Mouse (Mus musculus): ENCODE measurements around the gene Rrp9. TPM values are rescaled to one million over a fixed set of nuclear protein-coding genes. Genes with fewer than 3 reads are reported as not detected.

The Rrp9 gene
- polyA plus RNA-seq, 1 experiment from 2014 or later, result 56.2 TPM

- WGBS, result 90% methylated on average over 11 of the region's 11 CpGs
Observed at GRCm38 (mm10) chr9:106534975-106535374, 59.2 kb downstream of the Rrp9 start.

More at GRCm38 (mm10) chr9:106534975-106535374, 59.2 kb downstream of the Rrp9 start:
- Histone ChIP-seq H3K9me3 (ENCODE audit: low read length) (no peaks in the 10 kb centered on the region), H3K27ac (ENCODE audit: low read length) (no peak overlapping the region), H3K4me2 (replicated peaks; ENCODE audit: low read depth, low read length) (no peak overlapping the region), H3K9ac (replicated peaks; ENCODE audit: low read length) (no peak overlapping the region), H3K4me3 (ENCODE audit: low read length) (no peak overlapping the region), H3K36me3 (ENCODE audit: insufficient read depth, low read length) (no peaks in the 10 kb centered on the region), H3K4me1 (ENCODE audit: insufficient read depth, low read length) (no peaks in the 10 kb centered on the region), H3K27me3 (ENCODE audit: insufficient read depth, low read length) (no peaks in the 10 kb centered on the region)
- ATAC-seq (ENCODE audit: low FRiP score, low TSS enrichment), result no peak

Other genes starting within 250 kb of the Rrp9 start
- gene Alas1, start 227.3 kb upstream of the Rrp9 start, polyA plus RNA-seq (2015; fragmentation: Nextera tagmentation; extraction: Ambion mirVana), result 122 and 128 TPM in 2 replicates
- gene Poc1a, start 194.9 kb upstream of the Rrp9 start, polyA plus RNA-seq (2015; fragmentation: Nextera tagmentation; extraction: Ambion mirVana), result 28.4 and 29.2 TPM in 2 replicates
- 13.6 and 13.7 TPM in 2 replicates for gene Dusp7, start 107.3 kb upstream of the Rrp9 start, polyA plus RNA-seq (2015; fragmentation: Nextera tagmentation; extraction: Ambion mirVana)
- gene Rpl29, start 46.5 kb upstream of the Rrp9 start, polyA plus RNA-seq (2015; fragmentation: Nextera tagmentation; extraction: Ambion mirVana), result 947 and 1,016 TPM in 2 replicates
- 59.1 and 62.4 TPM in 2 replicates for gene Acy1, start 37.6 kb upstream of the Rrp9 start, polyA plus RNA-seq (2015; fragmentation: Nextera tagmentation; extraction: Ambion mirVana)
- 45.5 and 48.3 TPM in 2 replicates for gene Abhd14b, start 28.5 kb upstream of the Rrp9 start, polyA plus RNA-seq (2015; fragmentation: Nextera tagmentation; extraction: Ambion mirVana)
- gene Abhd14a, start 28.3 kb upstream of the Rrp9 start, polyA plus RNA-seq (2015; fragmentation: Nextera tagmentation; extraction: Ambion mirVana), result 68.8 and 70.3 TPM in 2 replicates
- gene Pcbp4, start 22.7 kb upstream of the Rrp9 start, polyA plus RNA-seq (2015; fragmentation: Nextera tagmentation; extraction: Ambion mirVana), result 119 and 136 TPM in 2 replicates
- gene Gpr62, start 10.0 kb upstream of the Rrp9 start, polyA plus RNA-seq (2015; fragmentation: Nextera tagmentation; extraction: Ambion mirVana), result 0.31 and 0.41 TPM in 2 replicates
- gene Parp3, start 986 bp downstream of the Rrp9 start, polyA plus RNA-seq (2015; fragmentation: Nextera tagmentation; extraction: Ambion mirVana), result 3.3 and 3.5 TPM in 2 replicates
- not detected in 2 replicates for gene Iqcf1, start 24.0 kb downstream of the Rrp9 start, polyA plus RNA-seq (2015; fragmentation: Nextera tagmentation; extraction: Ambion mirVana)
- not detected in 2 replicates for gene Iqcf5, start 38.6 kb downstream of the Rrp9 start, polyA plus RNA-seq (2015; fragmentation: Nextera tagmentation; extraction: Ambion mirVana)
- gene Iqcf3, start 85.7 kb downstream of the Rrp9 start, polyA plus RNA-seq (2015; fragmentation: Nextera tagmentation; extraction: Ambion mirVana), result not detected in 2 replicates
- not detected in 2 replicates for gene Iqcf4, start 95.0 kb downstream of the Rrp9 start, polyA plus RNA-seq (2015; fragmentation: Nextera tagmentation; extraction: Ambion mirVana)
- gene Iqcf6, start 150.6 kb downstream of the Rrp9 start, polyA plus RNA-seq (2015; fragmentation: Nextera tagmentation; extraction: Ambion mirVana), result not detected in 2 replicates
- not detected in 2 replicates for gene Grm2, start 180.1 kb downstream of the Rrp9 start, polyA plus RNA-seq (2015; fragmentation: Nextera tagmentation; extraction: Ambion mirVana)
- 84.1 and 88.0 TPM in 2 replicates for gene Tex264, start 210.0 kb downstream of the Rrp9 start, polyA plus RNA-seq (2015; fragmentation: Nextera tagmentation; extraction: Ambion mirVana)